Mouse (Mus musculus) kidney, postnatal 0 days (tissue): ENCODE results near the gene Mrgpra2a. TPM values are rescaled to one million over a fixed set of nuclear protein-coding genes. Genes with fewer than 3 reads are reported as not detected.
"Not testable (repeated sequence)": the region's sequence is repeated elsewhere in the genome, so short reads cannot be mapped to it uniquely, and the experiment has no call there.

Experiments
- ATAC-seq: fragments of 200-750 bp; cut with Nextera tagmentation; replicated peaks from 2 replicates; pipeline ENCODE4 v1.8.0; 2017; ENCODE audit warnings: low read depth, moderate number of reproducible peaks, moderate TSS enrichment, moderate library complexity; ENCODE audit not compliant: low FRiP score
- DNase-seq: peaks from one replicate; pipeline ENCODE4 v3.0.0-alpha.2; 2016; ENCODE audit warnings: low spot score
- H3K27ac ChIP-seq: fragments of 300-500 bp; sonication (generic); 2 replicates; pipeline ENCODE4 v1.5.1; 2014; ENCODE audit warnings: mild to moderate bottlenecking
- H3K27me3 ChIP-seq: fragments of 300-500 bp; sonication (generic); 2 replicates; pipeline ENCODE4 v1.6.1; 2014; ENCODE audit warnings: low read length, mixed read lengths; ENCODE audit not compliant: insufficient read depth
- H3K36me3 ChIP-seq: fragments of 300-500 bp; sonication (generic); 2 replicates; pipeline ENCODE4 v1.6.1; 2014; ENCODE audit warnings: low read length, mixed read lengths; ENCODE audit not compliant: insufficient read depth
- H3K4me1 ChIP-seq: fragments of 300-500 bp; sonication (generic); replicated peaks from 2 replicates; pipeline ENCODE4 v1.6.1; 2014; ENCODE audit warnings: antibody characterized with exemption, low read length, mixed read lengths; ENCODE audit not compliant: insufficient read depth
- H3K4me2 ChIP-seq: fragments of 300-500 bp; sonication (generic); 2 replicates; pipeline ENCODE4 v1.6.1; 2014; ENCODE audit warnings: mild to moderate bottlenecking, low read length, moderate library complexity, mixed read lengths
- H3K4me3 ChIP-seq: fragments of 300-500 bp; sonication (generic); replicated peaks from 2 replicates; pipeline ENCODE4 v1.5.1; 2014; ENCODE audit warnings: low read depth, low read length
- H3K9ac ChIP-seq: fragments of 300-500 bp; sonication (generic); 2 replicates; pipeline ENCODE4 v1.6.1; 2014; ENCODE audit warnings: low read depth, low read length
- H3K9me3 ChIP-seq: fragments of 300-500 bp; sonication (generic); replicated peaks from 2 replicates; pipeline ENCODE4 v1.6.1; 2016; ENCODE audit warnings: low read length, inconsistent platforms, mixed read lengths
- WGBS: fragments of 180-500 bp; shearing (Covaris S2); extraction: QIAGEN DNeasy Blood & Tissue Kit; methylation state at CpG from one replicate; pipeline ENCODE4 v1.1.7; 2014; 5-methylcytosine and 5-hydroxymethylcytosine counted together
- polyA plus RNA-seq: library from polyadenylated mRNA; unstranded; fragments of >200 nt; fragmentation: Nextera tagmentation; extraction: Ambion mirVana; gene quantifications from 2 replicates; pipeline ENCODE4 v1.2.1, GENCODE M21; 2015

Gene Mrgpra2a
- polyA plus RNA-seq, result not detected in 2 replicates

- not testable (repeated sequence) for DNase-seq, H3K9me3 ChIP-seq, H3K4me3 ChIP-seq, H3K4me2 ChIP-seq, H3K9ac ChIP-seq, H3K27ac ChIP-seq, H3K36me3 ChIP-seq, H3K4me1 ChIP-seq, ATAC-seq, H3K27me3 ChIP-seq
- no CpG with 5 or more reads among the region's 1 CpGs for WGBS
These were observed at the start of gene Mrgpra2a for GRCm38 (mm10) chr7:47452015-47452414. Gene Mrgpra2a, minus strand, starts transcription at chr7:47452139.

GRCm38 (mm10) chr7:47491266-47491665 lies 39.3 kb upstream of the Mrgpra2a start:
- not testable (repeated sequence) for DNase-seq, H3K4me2 ChIP-seq, ATAC-seq

GRCm38 (mm10) chr7:47489438-47489837 lies 37.5 kb upstream of the Mrgpra2a start:
- H3K4me3 ChIP-seq, H3K4me1 ChIP-seq, H3K27ac ChIP-seq, DNase-seq, ATAC-seq, H3K9me3 ChIP-seq, H3K27me3 ChIP-seq, H3K9ac ChIP-seq, H3K36me3 ChIP-seq, H3K4me2 ChIP-seq: not testable (repeated sequence)
- WGBS, result no CpG with 5 or more reads among the region's 1 CpGs

More at GRCm38 (mm10) chr7:47491266-47491665, 39.3 kb upstream of the Mrgpra2a start:
- not testable (repeated sequence) for H3K4me3 ChIP-seq, H3K4me1 ChIP-seq, H3K27ac ChIP-seq, H3K9me3 ChIP-seq, H3K36me3 ChIP-seq, H3K27me3 ChIP-seq, H3K9ac ChIP-seq

GRCm38 (mm10) chr7:47483181-47483580 lies 31.2 kb upstream of the Mrgpra2a start:
- not testable (repeated sequence) for H3K27ac ChIP-seq, DNase-seq, H3K4me2 ChIP-seq, H3K27me3 ChIP-seq, H3K4me1 ChIP-seq, H3K36me3 ChIP-seq, ATAC-seq, H3K4me3 ChIP-seq, H3K9me3 ChIP-seq, H3K9ac ChIP-seq

- H3K9ac ChIP-seq, H3K27me3 ChIP-seq, H3K36me3 ChIP-seq, DNase-seq, H3K4me1 ChIP-seq, ATAC-seq, H3K27ac ChIP-seq, H3K4me3 ChIP-seq, H3K4me2 ChIP-seq, H3K9me3 ChIP-seq: not testable (repeated sequence)
- 18% methylated on average over 1 of the region's 3 CpGs for WGBS
These were observed 22.0 kb upstream of the Mrgpra2a start for GRCm38 (mm10) chr7:47473904-47474303.

GRCm38 (mm10) chr7:47465278-47465981 lies 13.5 kb upstream of the Mrgpra2a start:
- not testable (repeated sequence) for H3K27me3 ChIP-seq

GRCm38 (mm10) chr7:47445729-47446128 lies 6.2 kb downstream of the Mrgpra2a start:
- not testable (repeated sequence) for DNase-seq, H3K4me2 ChIP-seq, H3K4me3 ChIP-seq, H3K4me1 ChIP-seq, H3K27ac ChIP-seq, H3K9ac ChIP-seq, H3K36me3 ChIP-seq, ATAC-seq, H3K27me3 ChIP-seq, H3K9me3 ChIP-seq

More at GRCm38 (mm10) chr7:47465278-47465981, 13.5 kb upstream of the Mrgpra2a start:
- H3K36me3 ChIP-seq, ATAC-seq, DNase-seq, H3K9me3 ChIP-seq, H3K4me1 ChIP-seq, H3K9ac ChIP-seq, H3K4me3 ChIP-seq, H3K4me2 ChIP-seq, H3K27ac ChIP-seq: not testable (repeated sequence)

GRCm38 (mm10) chr7:47436463-47436862 lies 15.5 kb downstream of the Mrgpra2a start:
- H3K27me3 ChIP-seq, DNase-seq, H3K4me3 ChIP-seq, H3K4me1 ChIP-seq, H3K9me3 ChIP-seq, H3K36me3 ChIP-seq, H3K4me2 ChIP-seq, H3K27ac ChIP-seq, ATAC-seq, H3K9ac ChIP-seq: not testable (repeated sequence)
- 14% methylated on average over 1 of the region's 2 CpGs for WGBS

- not testable (repeated sequence) for DNase-seq, H3K27me3 ChIP-seq, H3K4me3 ChIP-seq, H3K9ac ChIP-seq, ATAC-seq, H3K36me3 ChIP-seq, H3K4me1 ChIP-seq, H3K27ac ChIP-seq, H3K9me3 ChIP-seq, H3K4me2 ChIP-seq
These were observed 24.0 kb downstream of the Mrgpra2a start for GRCm38 (mm10) chr7:47427815-47428508.
